Mouse (Mus musculus) lung, adult 2 months (tissue): ENCODE results near the gene Lmna. TPM values are rescaled to one million over a fixed set of nuclear protein-coding genes. Genes with fewer than 3 reads are reported as not detected.

Source experiments
- DNase-seq: peaks from one replicate; pipeline ENCODE4 v3.0.0; 2022
- H3K4me1 ChIP-seq: fragments of 200-500 bp; 2 replicates; pipeline ENCODE4 v1.6.1; 2011; ENCODE audit warnings: low read length; ENCODE audit not compliant: control insufficient read depth, insufficient read depth
- H3K4me3 ChIP-seq: fragments of 200-500 bp; replicated peaks from 2 replicates; pipeline ENCODE3; 2011; ENCODE audit warnings: low read depth, mild to moderate bottlenecking, control low read depth, low read length; ENCODE audit errors: extremely low read depth
- CTCF ChIP-seq: fragments of 200-500 bp; IDR thresholded peaks from 2 replicates; pipeline ENCODE4 v1.5.1; 2011; ENCODE audit warnings: mild to moderate bottlenecking, low read length, control low read depth; ENCODE audit not compliant: insufficient read depth
- POLR2A ChIP-seq: fragments of 200-500 bp; IDR thresholded peaks from 2 replicates; pipeline ENCODE4 v1.6.1; 2011; ENCODE audit warnings: low read depth, mild to moderate bottlenecking, control low read depth, low read length, borderline replicate concordance; ENCODE audit errors: extremely low read depth
- WGBS: fragments of 180-500 bp; shearing (Covaris S2); methylation state at CpG from one replicate; pipeline ENCODE4 v1.1.7; 2018; 5-methylcytosine and 5-hydroxymethylcytosine counted together
- polyA plus RNA-seq: library from polyadenylated mRNA; depleted of rRNA; stranded (reverse); fragments of >200 nt; gene quantifications from 2 replicates; pipeline ENCODE4 v1.2.3, GENCODE M21; 2012

Lmna gene
- polyA plus RNA-seq, 1 experiment, result 302 TPM

GRCm38 (mm10) chr3:88532689-88533511 lies 23.1 kb upstream of the Lmna start:
- Histone ChIP-seq H3K4me3 (peak overlapping the region; percentile 55), H3K4me1 (peaks cover 7% of the 10 kb centered on the region; the same call in 1 of the 2 replicates)
- DNase-seq, result no peak
- 3% methylated on average over 39 of the region's 40 CpGs for WGBS
- TF ChIP-seq POLR2A (no peak), CTCF (no peak)

GRCm38 (mm10) chr3:88532299-88532674 lies 22.5 kb upstream of the Lmna start, which contains the start of gene Mex3a:
Gene Mex3a (plus strand): TSS chr3:88532395.
- WGBS, result 0% methylated on average over 11 of the region's 31 CpGs
- peak within 1 kb of the TSS; percentile 76 for H3K4me3 ChIP-seq
- no peak for TF ChIP-seq CTCF
- H3K4me1 ChIP-seq, result peaks cover 7% of the 10 kb centered on the region; the same call in 1 of the 2 replicates
- DNase-seq, result no peak

- TF ChIP-seq CTCF (no peak), POLR2A (peak; percentile 27; the same call in 1 of the 2 replicates)
- Histone ChIP-seq H3K4me3 (peak overlapping the region; percentile 76), H3K4me1 (peaks cover 5% of the 10 kb centered on the region; the same call in 1 of the 2 replicates)
- 1% methylated on average over 62 of the region's 63 CpGs for WGBS
- DNase-seq, result peak; percentile 90
Observed at GRCm38 (mm10) chr3:88531348-88532298, 21.9 kb upstream of the Lmna start.

- DNase-seq, result no peak
- H3K4me3 ChIP-seq, result no peak overlapping the region
- TF ChIP-seq POLR2A (no peak), CTCF (no peak)
- 48% methylated on average over 11 of the region's 11 CpGs for WGBS
- peaks cover 5% of the 10 kb centered on the region; the same call in 1 of the 2 replicates for H3K4me1 ChIP-seq
Observed at GRCm38 (mm10) chr3:88530082-88530864, 20.5 kb upstream of the Lmna start.

- DNase-seq, result no peak
- WGBS, result 61% methylated on average over 7 of the region's 7 CpGs
- Histone ChIP-seq H3K4me1 (peaks cover 5% of the 10 kb centered on the region; the same call in 1 of the 2 replicates), H3K4me3 (no peak overlapping the region)
- no peak for TF ChIP-seq POLR2A
- no peak for TF ChIP-seq CTCF
Observed at GRCm38 (mm10) chr3:88529204-88530000, 19.6 kb upstream of the Lmna start.

- Histone ChIP-seq H3K4me3 (no peak overlapping the region), H3K4me1 (peaks cover 7% of the 10 kb centered on the region; the same call in 1 of the 2 replicates)
- 86% methylated on average over 11 of the region's 11 CpGs for WGBS
- no peak for DNase-seq
- no peak for TF ChIP-seq CTCF
- TF ChIP-seq POLR2A, result no peak
Observed at GRCm38 (mm10) chr3:88528646-88529045, 18.9 kb upstream of the Lmna start.

GRCm38 (mm10) chr3:88527565-88527964 lies 17.8 kb upstream of the Lmna start:
- no peak overlapping the region for H3K4me3 ChIP-seq
- TF ChIP-seq CTCF (no peak), POLR2A (no peak)
- H3K4me1 ChIP-seq, result peaks cover 7% of the 10 kb centered on the region; the same call in 1 of the 2 replicates
- DNase-seq, result no peak
- 56% methylated on average over 8 of the region's 8 CpGs for WGBS

- WGBS, result 34% methylated on average over 17 of the region's 17 CpGs
Observed at GRCm38 (mm10) chr3:88526157-88527131, 16.7 kb upstream of the Lmna start.

More at GRCm38 (mm10) chr3:88526157-88527131, 16.7 kb upstream of the Lmna start:
- TF ChIP-seq POLR2A, result no peak
- TF ChIP-seq CTCF, result peak; percentile 99
- Histone ChIP-seq H3K4me1 (peaks cover 7% of the 10 kb centered on the region; the same call in 1 of the 2 replicates), H3K4me3 (no peak overlapping the region)
- DNase-seq, result peak; percentile 79
